Mouse (Mus musculus) small intestine, adult 2 months (tissue): ENCODE data around the gene Nhlrc4.

Experiments
- CTCF ChIP-seq: fragments of 200-500 bp; IDR thresholded peaks from 2 replicates; pipeline ENCODE4 v1.5.1; 2012; ENCODE audit warnings: low read depth, mild to moderate bottlenecking, control low read depth, inconsistent platforms, low read length, moderate library complexity, mixed read lengths; ENCODE audit not compliant: insufficient replicate concordance, insufficient read length; ENCODE audit errors: extremely low read depth
- POLR2A ChIP-seq: fragments of 200-500 bp; IDR thresholded peaks from 2 replicates; pipeline ENCODE4 v1.6.1; 2012; ENCODE audit warnings: low read depth, mild to moderate bottlenecking, control low read depth, inconsistent platforms, low read length, moderate library complexity

- TF ChIP-seq CTCF (no peak), POLR2A (no peak)
These were observed 9.9 kb upstream of the Nhlrc4 start for GRCm38 (mm10) chr17:25954671-25955070.
